ENCODE assay signal across 8 mouse cellular contexts in genomic region chr11:117596201-117596600, GRCm38 (mm10). TPM values are rescaled to one million over a fixed set of nuclear protein-coding genes. Genes with fewer than 3 reads are reported as not detected.
DNase-seq lines count a peak whose midpoint lies in the region; ATAC-seq lines count a peak whose summit lies in the region.

No protein-coding gene starts in this region.

- ATAC-seq in hindbrain, embryonic 14.5 days (ENCODE audit: low FRiP score) = no peak
- no peak for ATAC-seq in hindbrain, embryonic 12.5 days (ENCODE audit: low FRiP score)
- ATAC-seq in kidney, embryonic 16.5 days (ENCODE audit: low FRiP score, low TSS enrichment) = no peak

- H3K27me3 ChIP-seq in hindbrain, embryonic 14.5 days (ENCODE audit: control insufficient read depth, insufficient read depth, low read length) = peaks cover 4% of the 10 kb centered on the region; the same call in 1 of the 2 replicates
- H3K27me3 ChIP-seq in hindbrain, embryonic 12.5 days = peaks cover 62% of the 10 kb centered on the region
- peaks cover 30% of the 10 kb centered on the region for H3K27me3 ChIP-seq in kidney, embryonic 16.5 days (ENCODE audit: insufficient read depth, low read length)

- peaks cover 44% of the 10 kb centered on the region for H3K4me1 ChIP-seq in hindbrain, embryonic 14.5 days (replicated peaks; ENCODE audit: control insufficient read depth, insufficient read depth, low read length)
- peaks cover 47% of the 10 kb centered on the region for H3K4me1 ChIP-seq in hindbrain, embryonic 12.5 days
- H3K4me1 ChIP-seq in kidney, embryonic 16.5 days (ENCODE audit: insufficient read depth, low read length) = peaks cover 30% of the 10 kb centered on the region

- 67% methylated on average over 6 of the region's 6 CpGs for WGBS in hindbrain, embryonic 14.5 days
- WGBS in hindbrain, embryonic 12.5 days = 78% methylated on average over 6 of the region's 6 CpGs
- WGBS in kidney, embryonic 16.5 days = 82% methylated on average over 6 of the region's 6 CpGs

- H3K4me3 ChIP-seq in hindbrain, embryonic 14.5 days (replicated peaks; ENCODE audit: low read length) = no peak overlapping the region
- no peak overlapping the region for H3K4me3 ChIP-seq in hindbrain, embryonic 12.5 days
- H3K4me3 ChIP-seq in kidney, embryonic 16.5 days (ENCODE audit: low read length) = no peak overlapping the region

- no peaks in the 10 kb centered on the region for H3K36me3 ChIP-seq in hindbrain, embryonic 14.5 days (replicated peaks; ENCODE audit: control insufficient read depth, insufficient read depth)
- no peaks in the 10 kb centered on the region for H3K36me3 ChIP-seq in hindbrain, embryonic 12.5 days
- H3K36me3 ChIP-seq in kidney, embryonic 16.5 days (ENCODE audit: insufficient read depth, low read length) = no peaks in the 10 kb centered on the region

- peak; percentile 54 for DNase-seq in hindbrain, embryonic 14.5 days (ENCODE audit: low spot score)
- DNase-seq in 3T3-L1 (ENCODE audit: low read depth, low spot score) = peak; percentile 47
- DNase-seq in cerebellum, adult 11-12 months = peak; percentile 93
- DNase-seq in gastrocnemius, postnatal 25 days = peak; percentile 87
- DNase-seq in frontal cortex, postnatal 10 days (ENCODE audit: low spot score in 2 of 2) = no peak
- no peak for DNase-seq in spleen, adult 18-20 months

- H3K27ac ChIP-seq in hindbrain, embryonic 14.5 days = no peak overlapping the region
- H3K27ac ChIP-seq in hindbrain, embryonic 12.5 days = no peak overlapping the region
- no peak overlapping the region for H3K27ac ChIP-seq in kidney, embryonic 16.5 days (ENCODE audit: low read length)

- no peaks in the 10 kb centered on the region for H3K9me3 ChIP-seq in hindbrain, embryonic 14.5 days (ENCODE audit: control insufficient read depth, low read length)
- H3K9me3 ChIP-seq in hindbrain, embryonic 12.5 days (replicated peaks) = no peaks in the 10 kb centered on the region
- H3K9me3 ChIP-seq in kidney, embryonic 16.5 days (ENCODE audit: low read length) = no peaks in the 10 kb centered on the region

- no peak overlapping the region for H3K9ac ChIP-seq in hindbrain, embryonic 14.5 days
- H3K9ac ChIP-seq in hindbrain, embryonic 12.5 days = no peak overlapping the region
- no peak overlapping the region for H3K9ac ChIP-seq in kidney, embryonic 16.5 days (replicated peaks; ENCODE audit: low read length)

- H3K4me2 ChIP-seq in hindbrain, embryonic 14.5 days (replicated peaks) = no peak overlapping the region
- H3K4me2 ChIP-seq in hindbrain, embryonic 12.5 days (replicated peaks) = no peak overlapping the region
- H3K4me2 ChIP-seq in kidney, embryonic 16.5 days (replicated peaks; ENCODE audit: low read depth, low read length) = no peak overlapping the region

RNA-seq across cellular contexts. Expression of gene Tnrc6c, which starts 57.9 kb away (rescaled TPM):
- 23.4 and 25.1 TPM in 2 replicates for polyA plus RNA-seq in hindbrain, embryonic 14.5 days (2014; fragmentation: Nextera tagmentation; extraction: Ambion mirVana)
- 26.3 and 28.3 TPM in 2 replicates for polyA plus RNA-seq in hindbrain, embryonic 12.5 days (2016; fragmentation: Nextera tagmentation; extraction: Ambion mirVana)
- total RNA-seq in gastrocnemius, postnatal 25 days (2021) = 10 to 100 TPM; 17.2 to 18.2 TPM
- 9.1 and 10.7 TPM in 2 replicates for polyA plus RNA-seq in kidney, embryonic 16.5 days (2015; fragmentation: Nextera tagmentation; extraction: Ambion mirVana)

Comparison
In these comparisons a context has a peak if more than half of its experiments do, and no peak if none do; other contexts are left out.
1. DNase-seq: peak in hindbrain, embryonic 14.5 days (single experiment), 3T3-L1 (single experiment), cerebellum, adult 11-12 months (single experiment) and gastrocnemius, postnatal 25 days (single experiment); none in frontal cortex, postnatal 10 days (0 of 2) and spleen, adult 18-20 months (0 of 2).